Mouse (Mus musculus) ES-E14 (cell line): ENCODE data around the gene Inpp5k. TPM values are rescaled to one million over a fixed set of nuclear protein-coding genes. Genes with fewer than 3 reads are reported as not detected.

Experiments
- DNase-seq: peaks from one replicate; pipeline ENCODE4 v3.0.0-alpha.2; 2013; ENCODE audit warnings: low read depth, low spot score
- H3K27ac ChIP-seq: 2 replicates; pipeline ENCODE4 v1.5.1; 2012; ENCODE audit warnings: low read depth, mild to moderate bottlenecking, low read length, moderate library complexity, mixed read lengths; ENCODE audit not compliant: poor library complexity, insufficient read depth, severe bottlenecking
- H3K36me3 ChIP-seq: 2 replicates; pipeline ENCODE4 v1.6.1; 2012; ENCODE audit warnings: mild to moderate bottlenecking, low read length, moderate library complexity, mixed read lengths; ENCODE audit not compliant: control insufficient read depth, poor library complexity, insufficient read depth, severe bottlenecking
- H3K4me1 ChIP-seq, 2 experiments: fragments of 150-350 bp in 1 of 2; sonication (generic) in 1 of 2; 2 replicates each; pipeline ENCODE4 v1.6.1; 2012; ENCODE audit warnings: low read length in 2 of 2, mild to moderate bottlenecking in 1 of 2, mixed read lengths in 1 of 2; ENCODE audit not compliant: control insufficient read depth in 2 of 2, insufficient read depth in 2 of 2, poor library complexity in 1 of 2
- H3K4me3 ChIP-seq, 2 experiments: fragments of 150-350 bp in 1 of 2; sonication (generic) in 1 of 2; 2 replicates each; pipeline ENCODE4 v1.5.1; 2012; ENCODE audit warnings: low read length in 2 of 2, low read depth in 1 of 2, mild to moderate bottlenecking in 1 of 2, mixed read lengths in 1 of 2; ENCODE audit not compliant: insufficient read depth in 1 of 2, poor library complexity in 1 of 2, severe bottlenecking in 1 of 2
- H3K9ac ChIP-seq: 2 replicates; pipeline ENCODE4 v1.6.1; 2012; ENCODE audit warnings: low read depth, mild to moderate bottlenecking, low read length, mixed read lengths; ENCODE audit not compliant: poor library complexity, insufficient read depth, severe bottlenecking
- H3K9me3 ChIP-seq: fragments of 150-350 bp; sonication (generic); 2 replicates; pipeline ENCODE4 v1.6.1; 2012; ENCODE audit warnings: low read depth, mild to moderate bottlenecking, low read length; ENCODE audit not compliant: control insufficient read depth, insufficient read depth
- CHD2 ChIP-seq: IDR thresholded peaks from 2 replicates; pipeline ENCODE4 v1.6.1; 2014; ENCODE audit warnings: mild to moderate bottlenecking, low read depth, low read length, inconsistent platforms
- HCFC1 ChIP-seq: IDR thresholded peaks from 2 replicates; pipeline ENCODE4 v1.6.1; 2012; ENCODE audit warnings: low read length, inconsistent platforms, borderline replicate concordance; ENCODE audit not compliant: insufficient read depth
- MAFK ChIP-seq: IDR thresholded peaks from 2 replicates; pipeline ENCODE4 v1.6.1; 2014; ENCODE audit warnings: mild to moderate bottlenecking, low read depth, low read length, inconsistent platforms; ENCODE audit not compliant: insufficient read depth
- ZC3H11A ChIP-seq: IDR thresholded peaks from 2 replicates; pipeline ENCODE4 v1.6.1; 2012; ENCODE audit warnings: low read depth, mild to moderate bottlenecking, inconsistent platforms, low read length, borderline replicate concordance
- ZNF384 ChIP-seq: IDR thresholded peaks from 2 replicates; pipeline ENCODE4 v1.6.1; 2012; ENCODE audit warnings: low read depth, low read length, inconsistent platforms
- in situ Hi-C, 2 experiments: fragments of 600-800 bp; cut with MboI; formaldehyde crosslinking; loops; one replicate each; pipeline ENCODE4 v1.15.1; 2025; ENCODE audit warnings: low sequenced_read_pairs in 2 of 2, inconsistent platforms in 1 of 2; ENCODE audit not compliant: unreplicated experiment in 2 of 2
- total RNA-seq: library from RNA; depleted of rRNA; stranded (reverse); fragments of 300-350 nt; gene quantifications from 2 replicates; pipeline ENCODE4 v1.2.3, GENCODE M21; 2012

The Inpp5k gene
- total RNA-seq, 1 experiment = 12.2 TPM

GRCm38 (mm10) chr11:75684462-75684861 is 53.7 kb downstream of the Inpp5k start:
- Histone ChIP-seq H3K9ac (no peak overlapping the region), H3K4me3 (no peak overlapping the region), H3K4me1 (peaks cover 0 to 7% of the 10 kb centered on the region in 2 experiments; a peak in 2 of 4 replicates), H3K27ac (no peak overlapping the region), H3K36me3 (peaks cover 10% of the 10 kb centered on the region), H3K9me3 (no peaks in the 10 kb centered on the region)
- TF ChIP-seq ZC3H11A = no peak
- no peak for TF ChIP-seq ZNF384
- TF ChIP-seq HCFC1 = no peak
- TF ChIP-seq CHD2 = no peak
- no peak for TF ChIP-seq MAFK
- in situ Hi-C loops = no loop called here
- DNase-seq = no peak

DNA sequence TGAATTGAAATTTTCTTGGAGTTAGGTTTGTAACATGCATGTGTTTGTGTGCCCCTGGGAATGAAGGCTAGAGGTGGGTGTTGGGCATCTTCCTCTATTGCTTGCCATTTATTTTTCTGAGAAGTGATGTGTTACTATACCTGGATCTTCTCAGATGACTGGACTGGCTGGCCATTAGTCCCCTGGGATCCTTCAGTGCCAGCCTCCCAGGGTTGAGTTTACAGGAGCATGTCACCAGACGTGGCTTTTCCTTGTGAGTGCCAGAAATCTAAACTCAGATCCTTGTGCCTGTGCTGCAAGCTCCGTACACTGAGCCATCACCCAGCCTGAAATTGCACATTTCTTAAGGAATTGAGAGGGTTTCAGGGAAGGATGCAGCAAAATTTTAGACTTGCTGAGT is 54.2 kb downstream of the Inpp5k start:
- in situ Hi-C loops = no loop called here
- peaks cover 0 to 7% of the 10 kb centered on the region in 2 experiments; a peak in 2 of 4 replicates for H3K4me1 ChIP-seq
- no peak for DNase-seq
- H3K36me3 ChIP-seq = peaks cover 10% of the 10 kb centered on the region
- H3K4me3 ChIP-seq = no peak overlapping the region
- TF ChIP-seq ZC3H11A (no peak), CHD2 (no peak), MAFK (no peak), HCFC1 (no peak), ZNF384 (no peak)
- no peak overlapping the region for H3K27ac ChIP-seq
- H3K9ac ChIP-seq = no peak overlapping the region
- H3K9me3 ChIP-seq = no peaks in the 10 kb centered on the region

DNA sequence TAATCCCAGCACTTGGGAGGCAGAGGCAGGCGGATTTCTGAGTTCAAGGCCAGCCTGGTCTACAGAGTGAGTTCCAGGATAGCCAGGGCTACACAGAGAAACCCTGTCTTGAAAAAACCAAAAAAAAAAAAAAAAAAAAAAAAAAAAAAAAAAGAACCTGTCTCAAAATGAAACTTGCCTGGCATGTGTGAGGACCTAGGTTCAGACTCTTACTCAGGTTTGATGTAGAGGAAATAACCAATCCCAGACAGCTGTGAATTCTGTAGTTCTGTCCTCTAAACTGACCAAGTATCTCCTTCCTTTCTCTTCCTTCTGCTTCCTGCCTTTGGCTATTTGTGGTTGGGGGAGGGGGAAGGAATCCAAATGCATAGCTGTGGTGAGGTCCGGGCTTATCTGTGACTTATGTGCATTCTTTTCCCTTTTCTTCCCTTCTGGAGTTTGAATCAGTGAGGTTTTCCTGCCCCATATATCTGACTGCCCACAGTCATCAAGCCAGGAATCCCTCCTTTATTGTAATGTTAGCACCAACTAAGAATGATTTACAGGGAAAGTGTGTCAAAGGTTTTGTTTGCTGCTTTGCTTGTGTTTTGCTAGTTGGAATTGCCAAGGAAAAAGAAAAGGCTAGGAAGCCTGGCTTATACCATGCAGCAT is 56.7 kb downstream of the Inpp5k start:
- Histone ChIP-seq H3K9ac (no peak overlapping the region), H3K27ac (no peak overlapping the region), H3K9me3 (no peaks in the 10 kb centered on the region), H3K4me1 (0 out of 4 replicates have a peak, but pooled peaks cover 0 to under 1% of the 10 kb centered on the region in 2 experiments), H3K4me3 (no peak overlapping the region), H3K36me3 (peaks cover 14% of the 10 kb centered on the region)
- TF ChIP-seq ZC3H11A (no peak), ZNF384 (0 out of 2 replicates have a peak, but pooled peaks have one; percentile 29)
- DNase-seq = no peak
- in situ Hi-C loops = no loop called here

DNA sequence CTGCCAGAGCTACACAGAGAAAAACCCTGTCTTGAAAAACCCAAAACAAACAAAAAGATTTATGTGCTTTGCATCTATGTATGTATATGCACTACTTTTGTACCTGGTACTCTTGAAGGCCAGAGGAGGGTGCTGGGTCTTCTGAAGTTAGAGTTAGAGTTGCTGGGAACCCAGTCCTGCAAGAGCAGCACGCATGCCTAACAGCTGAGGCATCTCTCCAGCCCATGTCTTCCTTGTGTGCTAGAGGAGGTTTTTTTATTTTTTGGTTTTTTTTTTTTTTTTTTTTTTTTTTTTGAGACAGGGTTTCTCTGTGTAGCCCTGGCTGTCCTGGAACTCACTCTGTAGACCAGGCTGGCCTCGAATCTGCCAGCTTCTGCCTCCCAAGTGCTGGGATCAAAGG is 57.3 kb downstream of the Inpp5k start:
- DNase-seq = no peak
- Histone ChIP-seq H3K4me1 (peaks cover 0 to 2% of the 10 kb centered on the region in 2 experiments; a peak in 1 of 4 replicates), H3K36me3 (peaks cover 17% of the 10 kb centered on the region), H3K9ac (no peak overlapping the region), H3K9me3 (no peaks in the 10 kb centered on the region), H3K4me3 (no peak overlapping the region), H3K27ac (no peak overlapping the region)
- in situ Hi-C loops = no loop called here
- peak; percentile 81 for TF ChIP-seq ZNF384
- TF ChIP-seq HCFC1 = no peak
- TF ChIP-seq CHD2 = no peak
- no peak for TF ChIP-seq MAFK
- no peak for TF ChIP-seq ZC3H11A
